11 mouse cellular contexts compared by ENCODE assay signal in the genomic region with DNA sequence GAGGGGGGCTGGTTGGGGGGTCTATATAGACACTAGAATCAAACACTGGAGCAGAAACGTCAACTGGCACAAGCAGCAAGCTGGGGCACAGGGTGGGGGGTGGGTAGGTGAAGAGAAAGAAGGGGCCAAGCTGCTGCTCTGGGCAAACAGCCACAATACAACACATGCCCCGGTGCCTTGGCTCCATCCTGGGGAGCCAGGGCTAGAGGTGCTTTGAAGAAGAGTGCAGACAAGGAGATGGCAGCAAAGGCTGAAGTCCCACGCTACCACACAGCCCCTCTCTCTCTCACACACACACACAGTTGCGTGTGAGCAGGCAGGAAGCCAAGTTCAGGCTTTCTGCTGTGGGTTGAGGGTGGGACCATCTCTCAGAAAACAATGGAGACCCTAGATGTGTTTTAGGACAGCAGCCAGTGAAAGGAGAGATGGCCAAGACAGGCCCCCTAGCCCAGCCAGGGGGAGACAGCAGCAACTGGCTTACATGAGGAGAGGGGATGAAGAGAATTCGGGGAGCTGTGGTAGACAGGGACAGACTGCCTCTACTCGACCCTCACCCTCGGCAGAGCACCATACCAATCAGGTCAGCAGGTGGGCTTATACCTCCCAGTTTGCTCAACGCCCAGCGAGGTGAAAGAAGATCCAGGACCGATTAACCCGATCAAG. TPM values are rescaled to one million over a fixed set of nuclear protein-coding genes. Genes with fewer than 3 reads are reported as not detected.
A peak's percentile ranks its signal among the peaks of the same experiment; 100 is the strongest.
DNase-seq lines count a peak whose midpoint lies in the region; ATAC-seq and TF ChIP-seq lines count a peak whose summit lies in the region.
"Had no signal": no experiment of that assay in that cellular context is flagged by ENCODE, and none has a peak within 500 bp of the region (broad histone marks: within the 10 kb centered on the region; RNA-seq: fewer than 3 reads in every experiment).

No protein-coding gene starts in this region.

- peaks cover 11% of the 10 kb centered on the region for H3K4me1 ChIP-seq in lung, adult 2 months (ENCODE audit: control insufficient read depth, insufficient read depth, low read length)
- 0 out of 2 replicates have a peak, but pooled peaks cover 3% of the 10 kb centered on the region for H3K4me1 ChIP-seq in embryonic facial prominence, embryonic 14.5 days (ENCODE audit: control insufficient read depth, insufficient read depth, low read length)
- peaks cover 2% of the 10 kb centered on the region; the same call in 1 of the 2 replicates for H3K4me1 ChIP-seq in midbrain, embryonic 15.5 days
- H3K4me1 ChIP-seq: midbrain, embryonic 12.5 days had no signal

- H3K9ac ChIP-seq in embryonic facial prominence, embryonic 14.5 days (ENCODE audit: low read depth, low read length) = 0 out of 2 replicates have a peak overlapping the region, but pooled peaks have one; percentile 22
- H3K9ac ChIP-seq in midbrain, embryonic 15.5 days = no peak overlapping the region
- H3K9ac ChIP-seq: midbrain, embryonic 12.5 days had no signal

- 57% methylated on average over 11 of the region's 11 CpGs for WGBS in lung, adult 2 months
- 70% methylated on average over 11 of the region's 11 CpGs for WGBS in embryonic facial prominence, embryonic 14.5 days
- WGBS in midbrain, embryonic 15.5 days = 65% methylated on average over 11 of the region's 11 CpGs

- TF ChIP-seq POLR2A in lung, adult 2 months (IDR thresholded peaks at IDR 0.05; ENCODE audit: borderline replicate concordance, extremely low read depth, low read depth, low read length) = peak; percentile 47; the same call in 1 of the 2 replicates

- peak overlapping the region; percentile 68 for H3K27ac ChIP-seq in embryonic facial prominence, embryonic 14.5 days (replicated peaks; ENCODE audit: low read depth, low read length)
- H3K27ac ChIP-seq in midbrain, embryonic 15.5 days = peak overlapping the region; percentile 56
- H3K27ac ChIP-seq: midbrain, embryonic 12.5 days had no signal

- H3K9me3 ChIP-seq in embryonic facial prominence, embryonic 14.5 days (ENCODE audit: control insufficient read depth, low read length) = no peaks in the 10 kb centered on the region
- H3K9me3 ChIP-seq in midbrain, embryonic 15.5 days = no peaks in the 10 kb centered on the region
- H3K9me3 ChIP-seq: midbrain, embryonic 12.5 days had no signal

- H3K27me3 ChIP-seq in embryonic facial prominence, embryonic 14.5 days (replicated peaks; ENCODE audit: control insufficient read depth, insufficient read depth, low read length) = no peaks in the 10 kb centered on the region
- no peaks in the 10 kb centered on the region for H3K27me3 ChIP-seq in midbrain, embryonic 15.5 days (replicated peaks)
- H3K27me3 ChIP-seq: midbrain, embryonic 12.5 days had no signal

- 0 out of 2 replicates have a peak, but pooled peaks have one; percentile 10 for ATAC-seq in embryonic facial prominence, embryonic 14.5 days (ENCODE audit: low read depth)
- ATAC-seq in midbrain, embryonic 15.5 days (replicated peaks) = peak; percentile 57

- no peak overlapping the region for H3K4me2 ChIP-seq in embryonic facial prominence, embryonic 14.5 days (ENCODE audit: low read depth, low read length)
- no peak overlapping the region for H3K4me2 ChIP-seq in midbrain, embryonic 15.5 days
- H3K4me2 ChIP-seq: midbrain, embryonic 12.5 days had no signal

- peak; percentile 15 for DNase-seq in gastrocnemius, postnatal 10 days
- no peak for DNase-seq in gastrocnemius, adult 8-10 months (ENCODE audit: low spot score in 2 of 2)
- DNase-seq in lung, adult 2 months = no peak
- no peak for DNase-seq in lung, adult 18-20 months
- peak; percentile 67 for DNase-seq in embryonic facial prominence, embryonic 14.5 days (ENCODE audit: low spot score)
- DNase-seq in layer of hippocampus, postnatal 14 days (ENCODE audit: low spot score in 2 of 2) = no peak
- DNase-seq in embryo, embryonic 11 days = no peak
- DNase-seq: right cerebral cortex, adult 18-20 months had no signal

- TF ChIP-seq CTCF in lung, adult 2 months (IDR thresholded peaks at IDR 0.05; ENCODE audit: insufficient read depth, low read length) = no peak

- H3K4me3 ChIP-seq in lung, adult 2 months (replicated peaks; ENCODE audit: extremely low read depth, low read depth, low read length) = no peak overlapping the region
- no peak overlapping the region for H3K4me3 ChIP-seq in embryonic facial prominence, embryonic 14.5 days (ENCODE audit: low read depth, low read length)
- no peak overlapping the region for H3K4me3 ChIP-seq in midbrain, embryonic 15.5 days
- H3K4me3 ChIP-seq: midbrain, embryonic 12.5 days had no signal

- H3K36me3 ChIP-seq in embryonic facial prominence, embryonic 14.5 days (ENCODE audit: control insufficient read depth, insufficient read depth, low read length) = peaks cover 91% of the 10 kb centered on the region
- H3K36me3 ChIP-seq in midbrain, embryonic 15.5 days (replicated peaks) = peaks cover 53% of the 10 kb centered on the region

RNA-seq across cellular contexts. Expression of a gene that starts 16.7 kb away (rescaled TPM):
- total RNA-seq in gastrocnemius, postnatal 10 days (2021) = 10 to 100 TPM; 38.8 to 41.9 TPM
- total RNA-seq in gastrocnemius, adult 8-10 months (2022) = 10 to 100 TPM; 17.3 to 37.7 (median 32.0) TPM
- polyA plus RNA-seq in lung, adult 2 months (2012; rRNA removed) = 255 and 329 TPM in 2 replicates
- polyA plus RNA-seq in embryonic facial prominence, embryonic 14.5 days (2014; fragmentation: Nextera tagmentation; extraction: Ambion mirVana) = 45.9 and 56.4 TPM in 2 replicates
- 8.3 and 12.3 TPM in 2 replicates for polyA plus RNA-seq in midbrain, embryonic 15.5 days (2015; fragmentation: Nextera tagmentation; extraction: Ambion mirVana)
- 10 to 100 TPM; 10.0 to 15.8 TPM for total RNA-seq in layer of hippocampus, postnatal 14 days (2021)

RNA-seq across cellular contexts. Expression of a gene that starts 19.1 kb away (rescaled TPM):
- 10 to 100 TPM; 14.2 to 14.8 TPM for total RNA-seq in gastrocnemius, postnatal 10 days (2021)
- 1 to 10 TPM; 6.8 to 8.7 (median 7.3) TPM for total RNA-seq in gastrocnemius, adult 8-10 months (2022)
- 40.8 and 55.2 TPM in 2 replicates for polyA plus RNA-seq in lung, adult 2 months (2012; rRNA removed)
- polyA plus RNA-seq in embryonic facial prominence, embryonic 14.5 days (2014; fragmentation: Nextera tagmentation; extraction: Ambion mirVana) = 19.2 TPM in 2 replicates
- polyA plus RNA-seq in midbrain, embryonic 15.5 days (2015; fragmentation: Nextera tagmentation; extraction: Ambion mirVana) = 78.7 and 80.2 TPM in 2 replicates
- total RNA-seq in layer of hippocampus, postnatal 14 days (2021) = 100 to 1,000 TPM; 163 to 164 TPM

RNA-seq across cellular contexts. Expression of a gene that starts 27.3 kb away (rescaled TPM):
- total RNA-seq in gastrocnemius, postnatal 10 days (2021) = 10 to 100 TPM; 66.0 to 77.5 TPM
- 10 to 100 TPM; 14.2 to 49.0 (median 27.1) TPM for total RNA-seq in gastrocnemius, adult 8-10 months (2022)
- 337 and 400 TPM in 2 replicates for polyA plus RNA-seq in lung, adult 2 months (2012; rRNA removed)
- 15.0 and 20.1 TPM in 2 replicates for polyA plus RNA-seq in embryonic facial prominence, embryonic 14.5 days (2014; fragmentation: Nextera tagmentation; extraction: Ambion mirVana)
- polyA plus RNA-seq in midbrain, embryonic 15.5 days (2015; fragmentation: Nextera tagmentation; extraction: Ambion mirVana) = 2.6 and 4.3 TPM in 2 replicates
- 1 to 10 TPM; 3.0 to 4.0 TPM for total RNA-seq in layer of hippocampus, postnatal 14 days (2021)

RNA-seq across cellular contexts. Expression of a gene that starts 33.4 kb away (rescaled TPM):
- under 1 TPM; 0.14 to 0.27 TPM for total RNA-seq in gastrocnemius, postnatal 10 days (2021)
- under 1 TPM in 2 of 4 experiments, not detected in 2; 0.10 to 0.21 TPM for total RNA-seq in gastrocnemius, adult 8-10 months (2022)
- 1.1 and 1.2 TPM in 2 replicates for polyA plus RNA-seq in lung, adult 2 months (2012; rRNA removed)
- polyA plus RNA-seq in embryonic facial prominence, embryonic 14.5 days (2014; fragmentation: Nextera tagmentation; extraction: Ambion mirVana) = 0.17 and 0.63 TPM in 2 replicates
- polyA plus RNA-seq in midbrain, embryonic 15.5 days (2015; fragmentation: Nextera tagmentation; extraction: Ambion mirVana) = 0.15 TPM in 1 of 2 replicates, not detected in the other
- not detected for total RNA-seq in layer of hippocampus, postnatal 14 days (2021)
- total RNA-seq: left cerebral cortex, postnatal 14 days had no signal

RNA-seq across cellular contexts. Expression of a gene that starts 43.3 kb away (rescaled TPM):
- 100 to 1,000 TPM; 151 to 152 TPM for total RNA-seq in gastrocnemius, postnatal 10 days (2021)
- total RNA-seq in gastrocnemius, adult 8-10 months (2022) = 100 to 1,000 TPM; 227 to 269 (median 241) TPM
- polyA plus RNA-seq in lung, adult 2 months (2012; rRNA removed) = 47.3 and 87.1 TPM in 2 replicates
- 123 and 141 TPM in 2 replicates for polyA plus RNA-seq in embryonic facial prominence, embryonic 14.5 days (2014; fragmentation: Nextera tagmentation; extraction: Ambion mirVana)
- 87.0 and 89.2 TPM in 2 replicates for polyA plus RNA-seq in midbrain, embryonic 15.5 days (2015; fragmentation: Nextera tagmentation; extraction: Ambion mirVana)
- total RNA-seq in layer of hippocampus, postnatal 14 days (2021) = 100 to 1,000 TPM; 179 to 184 TPM

Comparison
In these comparisons a context has a peak if more than half of its experiments do, and no peak if none do; other contexts are left out.
1. DNase-seq: peak in gastrocnemius, postnatal 10 days (single experiment) and embryonic facial prominence, embryonic 14.5 days (single experiment); none in gastrocnemius, adult 8-10 months (0 of 2), lung, adult 2 months (single experiment), lung, adult 18-20 months (0 of 2), layer of hippocampus, postnatal 14 days (0 of 2) and embryo, embryonic 11 days (single experiment).
2. RNA of a gene that starts 19.1 kb away (total RNA-seq): 163 to 164 TPM in layer of hippocampus, postnatal 14 days; 14.2 to 14.8 TPM in gastrocnemius, postnatal 10 days and 6.8 to 8.7 TPM in gastrocnemius, adult 8-10 months; every median in the first group is over 10 times any median in the second.